Mouse (Mus musculus) spleen, postnatal 36 days (tissue): ENCODE measurements at regions not wholly inside any gene's neighbourhood (a gene's known extent, or its start where the extent isn't known, plus 50 kb on each side); places are given as distances from the start of the nearest gene placed in this dataset.

ENCODE experiments used
- DNase-seq, 2 experiments: peaks; one replicate each; pipeline ENCODE4 v3.0.0; 2022; ENCODE audit warnings: low spot score in 2 of 2, mixed read lengths in 1 of 2

- DNase-seq: no peak
Observed at GRCm38 (mm10) chr1:184298701-184299100, 264.6 kb upstream of the 1700056E22Rik start.

GRCm38 (mm10) chr1:184297001-184297740, 263.1 kb upstream of the 1700056E22Rik start:
- DNase-seq: no peak

- no peak for DNase-seq
Observed at GRCm38 (mm10) chr1:184291129-184291528, 257.0 kb upstream of the 1700056E22Rik start.

- DNase-seq: peak in 1 of 2 experiments; percentile 10
Observed at GRCm38 (mm10) chr1:184289733-184290416, 255.8 kb upstream of the 1700056E22Rik start.

GRCm38 (mm10) chr1:184281768-184282167, 247.7 kb upstream of the 1700056E22Rik start:
- DNase-seq: no peak

GRCm38 (mm10) chr1:184279263-184279662, 245.2 kb upstream of the 1700056E22Rik start:
- DNase-seq: no peak

GRCm38 (mm10) chr1:184277001-184277400, 242.9 kb upstream of the 1700056E22Rik start:
- DNase-seq: no peak

GRCm38 (mm10) chr1:184275877-184276276, 241.8 kb upstream of the 1700056E22Rik start:
- DNase-seq: no peak

- DNase-seq: no peak
Observed at GRCm38 (mm10) chr1:184275396-184275795, 241.3 kb upstream of the 1700056E22Rik start.

GRCm38 (mm10) chr1:184274704-184275103, 240.6 kb upstream of the 1700056E22Rik start:
- no peak for DNase-seq

- no peak for DNase-seq
Observed at GRCm38 (mm10) chr1:184273722-184274121, 239.6 kb upstream of the 1700056E22Rik start.

GRCm38 (mm10) chr1:184271254-184271653, 237.2 kb upstream of the 1700056E22Rik start:
- no peak for DNase-seq

- peak; percentile 17 to 39 for DNase-seq
Observed at GRCm38 (mm10) chr1:184266051-184266450, 231.9 kb upstream of the 1700056E22Rik start.

- DNase-seq: peak in 1 of 2 experiments; percentile 6
Observed at GRCm38 (mm10) chr1:184262975-184263374, 228.9 kb upstream of the 1700056E22Rik start.

- DNase-seq: no peak
Observed at GRCm38 (mm10) chr1:184261385-184261727, 227.3 kb upstream of the 1700056E22Rik start.

GRCm38 (mm10) chr1:184260722-184261384, 226.8 kb upstream of the 1700056E22Rik start:
- peak; percentile 51 to 62 for DNase-seq

GRCm38 (mm10) chr1:184259853-184260252, 225.8 kb upstream of the 1700056E22Rik start:
- DNase-seq: no peak

GRCm38 (mm10) chr1:184257356-184257755, 223.3 kb upstream of the 1700056E22Rik start:
- no peak for DNase-seq

GRCm38 (mm10) chr1:184254951-184255350, 220.8 kb upstream of the 1700056E22Rik start:
- no peak for DNase-seq

- DNase-seq: no peak
Observed at GRCm38 (mm10) chr1:184244730-184245488, 210.8 kb upstream of the 1700056E22Rik start.

- DNase-seq: no peak
Observed at GRCm38 (mm10) chr1:184244296-184244695, 210.2 kb upstream of the 1700056E22Rik start.

- no peak for DNase-seq
Observed at GRCm38 (mm10) chr1:184241846-184242245, 207.7 kb upstream of the 1700056E22Rik start.
